Mouse (Mus musculus) kidney, postnatal 0 days (tissue): ENCODE measurements around the gene 1700001P01Rik. TPM values are rescaled to one million over a fixed set of nuclear protein-coding genes. Genes with fewer than 3 reads are reported as not detected.
A peak's percentile ranks its signal among the peaks of the same experiment; 100 is the strongest.

Experiments
- ATAC-seq: fragments of 200-750 bp; cut with Nextera tagmentation; replicated peaks from 2 replicates; pipeline ENCODE4 v1.8.0; 2017; ENCODE audit warnings: low read depth, moderate number of reproducible peaks, moderate TSS enrichment, moderate library complexity; ENCODE audit not compliant: low FRiP score
- DNase-seq: peaks from one replicate; pipeline ENCODE4 v3.0.0-alpha.2; 2016; ENCODE audit warnings: low spot score
- H3K27ac ChIP-seq: fragments of 300-500 bp; sonication (generic); 2 replicates; pipeline ENCODE4 v1.5.1; 2014; ENCODE audit warnings: mild to moderate bottlenecking
- H3K27me3 ChIP-seq: fragments of 300-500 bp; sonication (generic); 2 replicates; pipeline ENCODE4 v1.6.1; 2014; ENCODE audit warnings: low read length, mixed read lengths; ENCODE audit not compliant: insufficient read depth
- H3K36me3 ChIP-seq: fragments of 300-500 bp; sonication (generic); 2 replicates; pipeline ENCODE4 v1.6.1; 2014; ENCODE audit warnings: low read length, mixed read lengths; ENCODE audit not compliant: insufficient read depth
- H3K4me1 ChIP-seq: fragments of 300-500 bp; sonication (generic); replicated peaks from 2 replicates; pipeline ENCODE4 v1.6.1; 2014; ENCODE audit warnings: antibody characterized with exemption, low read length, mixed read lengths; ENCODE audit not compliant: insufficient read depth
- H3K4me2 ChIP-seq: fragments of 300-500 bp; sonication (generic); 2 replicates; pipeline ENCODE4 v1.6.1; 2014; ENCODE audit warnings: mild to moderate bottlenecking, low read length, moderate library complexity, mixed read lengths
- H3K4me3 ChIP-seq: fragments of 300-500 bp; sonication (generic); replicated peaks from 2 replicates; pipeline ENCODE4 v1.5.1; 2014; ENCODE audit warnings: low read depth, low read length
- H3K9ac ChIP-seq: fragments of 300-500 bp; sonication (generic); 2 replicates; pipeline ENCODE4 v1.6.1; 2014; ENCODE audit warnings: low read depth, low read length
- H3K9me3 ChIP-seq: fragments of 300-500 bp; sonication (generic); replicated peaks from 2 replicates; pipeline ENCODE4 v1.6.1; 2016; ENCODE audit warnings: low read length, inconsistent platforms, mixed read lengths
- CTCF ChIP-seq: IDR thresholded peaks from 2 replicates; pipeline ENCODE4 v1.5.1; 2016; ENCODE audit warnings: antibody characterized with exemption, low read depth, mild to moderate bottlenecking, moderate library complexity
- WGBS: fragments of 180-500 bp; shearing (Covaris S2); extraction: QIAGEN DNeasy Blood & Tissue Kit; methylation state at CpG from one replicate; pipeline ENCODE4 v1.1.7; 2014; 5-methylcytosine and 5-hydroxymethylcytosine counted together
- polyA plus RNA-seq: library from polyadenylated mRNA; unstranded; fragments of >200 nt; fragmentation: Nextera tagmentation; extraction: Ambion mirVana; gene quantifications from 2 replicates; pipeline ENCODE4 v1.2.1, GENCODE M21; 2015

The 1700001P01Rik gene
- polyA plus RNA-seq, 1 experiment from 2014 or later: not detected

DNA sequence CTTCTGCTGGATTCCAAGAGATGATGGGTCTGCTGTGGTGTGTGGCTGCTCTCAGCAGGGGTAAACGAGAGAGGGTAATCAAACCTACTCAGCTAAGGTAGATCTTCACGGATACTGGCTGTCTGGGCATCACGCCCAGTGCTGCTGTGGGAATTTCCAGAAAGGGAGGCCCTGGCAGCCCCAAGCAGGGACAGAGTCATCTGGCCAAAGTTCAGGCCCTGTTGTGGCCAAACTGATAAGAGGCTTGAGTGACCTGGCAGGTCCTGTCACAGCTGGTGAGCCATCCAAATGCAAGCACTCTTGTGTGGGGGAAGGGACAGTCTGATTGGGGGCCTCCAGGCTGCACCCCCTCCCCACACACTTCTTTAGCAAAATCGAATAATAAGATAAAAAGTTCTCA is 45.1 kb upstream of the 1700001P01Rik start:
- H3K4me1 ChIP-seq: peaks cover 27% of the 10 kb centered on the region
- H3K4me2 ChIP-seq: no peak overlapping the region
- ATAC-seq (no peak; the same call in 1 of the 2 replicates), DNase-seq (no peak)
- WGBS: 63% methylated on average over 4 of the region's 4 CpGs
- H3K9ac ChIP-seq: no peak overlapping the region
- TF ChIP-seq CTCF: no peak
- no peak overlapping the region for H3K4me3 ChIP-seq
- no peak overlapping the region for H3K27ac ChIP-seq
- H3K36me3 ChIP-seq: peaks cover 31% of the 10 kb centered on the region; the same call in 1 of the 2 replicates
- H3K27me3 ChIP-seq: no peaks in the 10 kb centered on the region
- no peaks in the 10 kb centered on the region for H3K9me3 ChIP-seq

DNA sequence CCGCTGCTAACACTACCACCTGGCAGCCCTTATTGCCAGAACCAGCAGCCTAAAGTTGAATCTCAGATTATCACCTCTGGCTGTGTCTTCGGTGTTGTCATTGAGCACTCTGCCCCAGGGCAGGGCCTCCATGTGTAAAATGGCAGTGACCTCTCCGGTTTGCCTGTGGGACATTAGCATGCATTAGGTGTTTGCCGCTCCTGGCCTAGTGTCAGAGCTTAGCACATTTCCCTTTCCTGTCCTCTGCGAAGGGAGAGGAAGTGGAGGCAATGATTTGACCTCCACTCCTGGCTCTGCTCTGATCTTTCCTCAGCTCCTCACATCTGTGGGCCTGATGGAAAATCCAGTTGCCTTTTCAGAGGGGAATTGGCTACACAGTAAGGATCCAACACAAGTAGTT is 44.2 kb upstream of the 1700001P01Rik start:
- no peaks in the 10 kb centered on the region for H3K27me3 ChIP-seq
- peaks cover 31% of the 10 kb centered on the region for H3K36me3 ChIP-seq
- no peak overlapping the region for H3K27ac ChIP-seq
- no peak for ATAC-seq
- 72% methylated on average over 5 of the region's 5 CpGs for WGBS
- no peak overlapping the region for H3K4me3 ChIP-seq
- no peak overlapping the region for H3K4me2 ChIP-seq
- TF ChIP-seq CTCF: no peak
- no peak overlapping the region for H3K9ac ChIP-seq
- peaks cover 29% of the 10 kb centered on the region for H3K4me1 ChIP-seq
- H3K9me3 ChIP-seq: no peaks in the 10 kb centered on the region
- DNase-seq: no peak

DNA sequence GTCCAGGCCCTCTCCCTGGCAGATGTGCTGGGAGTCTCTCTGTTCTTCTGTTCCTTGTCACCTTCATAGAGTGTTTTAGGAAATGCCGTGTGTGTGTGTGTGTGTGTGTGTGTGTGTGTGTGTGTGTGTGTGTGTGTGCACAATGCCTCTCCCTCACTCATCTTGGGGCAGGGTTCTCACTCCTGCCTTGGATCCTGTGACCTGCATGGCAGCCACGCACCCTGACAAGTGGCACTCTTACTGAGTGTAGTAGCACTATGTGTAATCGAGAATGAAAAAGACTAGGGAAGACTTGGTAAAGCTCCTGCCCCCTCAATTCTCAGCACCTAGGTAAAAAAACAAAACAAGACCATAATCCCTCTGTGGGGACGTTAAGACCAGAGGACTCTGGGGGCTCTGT is 43.4 kb upstream of the 1700001P01Rik start:
- H3K4me1 ChIP-seq: peaks cover 31% of the 10 kb centered on the region

DNA sequence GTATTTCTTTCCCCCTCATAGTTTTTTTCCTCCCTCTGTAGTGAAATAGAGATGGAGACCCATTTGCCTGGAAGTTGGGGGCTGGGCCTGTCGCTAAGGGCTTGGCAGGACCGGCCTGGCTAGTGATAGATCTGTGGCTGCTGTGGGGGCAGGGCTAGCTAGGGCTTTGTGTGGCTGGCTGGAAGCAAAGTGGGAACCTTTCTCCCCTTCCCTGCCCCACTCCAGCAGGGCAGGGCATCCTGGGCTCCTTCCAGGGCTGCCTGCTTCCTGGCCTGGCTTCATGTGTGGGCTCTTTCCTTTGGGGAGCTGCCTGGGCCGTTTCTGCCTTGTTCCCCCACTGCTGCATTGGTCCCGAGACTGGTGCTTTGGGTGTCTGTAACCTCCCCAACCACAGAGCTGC is 42.9 kb upstream of the 1700001P01Rik start:
- no peak overlapping the region for H3K4me2 ChIP-seq
- ATAC-seq (no peak), DNase-seq (no peak)
- H3K4me1 ChIP-seq: peaks cover 34% of the 10 kb centered on the region
- H3K9me3 ChIP-seq: no peaks in the 10 kb centered on the region
- H3K4me3 ChIP-seq: no peak overlapping the region
- H3K36me3 ChIP-seq: peaks cover 28% of the 10 kb centered on the region
- H3K9ac ChIP-seq: 0 out of 2 replicates have a peak overlapping the region, but pooled peaks have one; percentile 18
- 22% methylated on average over 4 of the region's 4 CpGs for WGBS
- no peaks in the 10 kb centered on the region for H3K27me3 ChIP-seq
- peak overlapping the region; percentile 31; the same call in 1 of the 2 replicates for H3K27ac ChIP-seq
- TF ChIP-seq CTCF: no peak

More for the DNA sequence above, 43.4 kb upstream of the 1700001P01Rik start:
- TF ChIP-seq CTCF: no peak
- H3K36me3 ChIP-seq: peaks cover 28% of the 10 kb centered on the region
- ATAC-seq: no peak
- no peaks in the 10 kb centered on the region for H3K9me3 ChIP-seq
- DNase-seq: no peak
- 0 out of 2 replicates have a peak overlapping the region, but pooled peaks have one; percentile 18 for H3K9ac ChIP-seq
- H3K4me3 ChIP-seq: no peak overlapping the region
- no peak overlapping the region for H3K4me2 ChIP-seq
- H3K27ac ChIP-seq: no peak overlapping the region; the same call in 1 of the 2 replicates
- 73% methylated on average over 4 of the region's 4 CpGs for WGBS
- no peaks in the 10 kb centered on the region for H3K27me3 ChIP-seq

DNA sequence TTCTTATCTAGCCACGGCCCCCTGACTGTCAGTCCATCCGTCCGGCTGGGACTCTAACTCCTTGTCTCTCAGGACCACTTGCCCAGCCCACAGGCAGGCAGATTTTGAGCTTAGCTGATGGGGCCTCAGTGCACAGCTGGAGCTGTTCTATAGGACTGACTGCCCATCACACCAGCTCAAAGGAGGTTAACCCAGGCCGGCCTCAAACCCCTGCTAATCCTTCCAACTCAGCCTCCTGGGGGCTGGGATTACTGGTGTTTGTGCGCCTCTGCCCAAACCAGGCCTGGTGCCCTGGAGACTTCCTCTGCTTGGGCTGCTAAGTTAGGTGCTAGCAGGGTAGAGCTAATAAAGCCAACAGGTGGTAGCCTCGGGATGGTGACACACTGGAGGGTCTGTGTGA is 42.3 kb upstream of the 1700001P01Rik start:
- ATAC-seq: no peak
- no peak for DNase-seq
- Histone ChIP-seq H3K27ac (no peak overlapping the region), H3K9me3 (no peaks in the 10 kb centered on the region), H3K4me1 (peaks cover 40% of the 10 kb centered on the region), H3K27me3 (no peaks in the 10 kb centered on the region), H3K4me3 (no peak overlapping the region), H3K9ac (0 out of 2 replicates have a peak overlapping the region, but pooled peaks have one; percentile 31), H3K4me2 (no peak overlapping the region), H3K36me3 (peaks cover 28% of the 10 kb centered on the region)
- 65% methylated on average over 6 of the region's 6 CpGs for WGBS
- no peak for TF ChIP-seq CTCF

DNA sequence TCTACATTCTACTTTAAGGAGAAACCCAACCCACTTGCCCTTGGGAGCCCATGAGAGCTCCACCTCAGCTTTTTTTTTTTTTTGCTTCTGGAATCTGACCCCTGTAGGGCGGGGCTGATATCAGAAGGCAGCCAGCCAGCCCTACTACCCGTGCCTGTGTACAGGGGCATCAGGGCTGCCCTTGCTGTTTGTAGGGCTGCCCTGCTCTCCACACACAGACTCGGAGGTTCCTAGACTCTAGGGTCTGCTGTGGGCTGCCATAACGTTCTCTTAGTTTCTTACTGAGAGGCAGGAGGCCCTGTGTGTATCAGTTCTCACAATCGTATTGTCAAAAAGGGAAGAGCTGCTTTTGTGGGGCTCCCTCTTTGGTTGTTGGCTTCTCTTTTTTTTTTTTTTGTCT is 41.7 kb upstream of the 1700001P01Rik start:
- WGBS: 30% methylated on average over 5 of the region's 5 CpGs
- Histone ChIP-seq H3K4me3 (no peak overlapping the region), H3K27me3 (no peaks in the 10 kb centered on the region), H3K9me3 (no peaks in the 10 kb centered on the region), H3K4me2 (no peak overlapping the region), H3K9ac (no peak overlapping the region), H3K27ac (no peak overlapping the region), H3K36me3 (peaks cover 28% of the 10 kb centered on the region), H3K4me1 (peaks cover 46% of the 10 kb centered on the region)
- TF ChIP-seq CTCF: no peak
- ATAC-seq: no peak
- DNase-seq: no peak

DNA sequence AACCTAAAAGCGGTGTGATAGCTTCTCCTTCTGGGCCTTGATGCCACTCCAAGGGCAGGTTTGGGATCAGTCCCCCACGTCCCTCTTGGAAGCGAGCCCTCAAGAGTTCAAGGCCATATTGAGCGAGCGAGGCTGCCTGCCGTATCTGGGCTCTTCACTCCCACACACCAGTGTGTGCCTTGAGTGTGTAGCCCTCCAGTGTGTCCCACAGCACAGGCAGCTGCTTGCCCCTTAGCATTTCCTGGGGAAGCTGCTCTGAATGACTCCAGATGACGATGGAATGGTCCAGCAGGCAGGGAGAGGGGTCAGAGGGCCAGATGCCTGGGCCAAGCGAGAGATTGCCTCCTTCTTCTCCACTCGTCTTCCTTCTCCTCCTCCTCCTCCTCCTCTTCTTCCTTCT is 41.2 kb upstream of the 1700001P01Rik start:
- no peak for TF ChIP-seq CTCF
- peaks cover 28% of the 10 kb centered on the region for H3K36me3 ChIP-seq
- H3K4me2 ChIP-seq: no peak overlapping the region
- H3K9me3 ChIP-seq: no peaks in the 10 kb centered on the region
- no peak overlapping the region for H3K9ac ChIP-seq
- H3K4me3 ChIP-seq: no peak overlapping the region
- H3K4me1 ChIP-seq: peaks cover 49% of the 10 kb centered on the region
- DNase-seq: no peak
- 33% methylated on average over 9 of the region's 9 CpGs for whole genome bisulfite sequencing
- H3K27ac ChIP-seq: peak overlapping the region; percentile 62
- no peaks in the 10 kb centered on the region for H3K27me3 ChIP-seq
- no peak for ATAC-seq
